Mouse (Mus musculus) ES-Bruce4 (cell line): ENCODE measurements around the gene Lpcat3.

ENCODE experiments used
- CTCF ChIP-seq: IDR thresholded peaks from one replicate; pipeline ENCODE4 v1.8.1; 2011; ENCODE audit warnings: low read depth, low read length
- EP300 ChIP-seq: IDR thresholded peaks from 2 replicates; pipeline ENCODE4 v1.6.1; 2011; ENCODE audit warnings: low read depth, low read length; ENCODE audit not compliant: insufficient read depth
- POLR2A ChIP-seq: IDR thresholded peaks from one replicate; pipeline ENCODE4 v1.8.1; 2011; ENCODE audit warnings: low read length; ENCODE audit not compliant: insufficient read depth

- TF ChIP-seq EP300 (no peak), POLR2A (no peak), CTCF (no peak)
Measured at GRCm38 (mm10) chr6:124722876-124723473, 60.1 kb downstream of the Lpcat3 start.
